Mouse (Mus musculus) lung, postnatal 0 days (tissue): ENCODE results near the gene Prrc2b. TPM values are rescaled to one million over a fixed set of nuclear protein-coding genes. Genes with fewer than 3 reads are reported as not detected.

ENCODE experiments used
- ATAC-seq: fragments of 200-750 bp; cut with Nextera tagmentation; 2 replicates; pipeline ENCODE4 v1.8.0; 2017; ENCODE audit warnings: moderate library complexity
- DNase-seq: peaks from one replicate; pipeline ENCODE4 v3.0.0-alpha.2; 2016; ENCODE audit warnings: low spot score
- H3K27ac ChIP-seq: fragments of 300-500 bp; sonication (generic); 2 replicates; pipeline ENCODE4 v1.5.1; 2014; ENCODE audit warnings: antibody characterized with exemption, mild to moderate bottlenecking, low read length, mixed read lengths
- H3K27me3 ChIP-seq: fragments of 300-500 bp; sonication (generic); replicated peaks from 2 replicates; pipeline ENCODE4 v1.6.1; 2014; ENCODE audit warnings: low read length, mixed read lengths; ENCODE audit not compliant: insufficient read depth
- H3K36me3 ChIP-seq: fragments of 300-500 bp; sonication (generic); 2 replicates; pipeline ENCODE4 v1.6.1; 2014; ENCODE audit warnings: low read length, mixed read lengths; ENCODE audit not compliant: insufficient read depth
- H3K4me1 ChIP-seq: fragments of 300-500 bp; sonication (generic); 2 replicates; pipeline ENCODE4 v1.6.1; 2014; ENCODE audit warnings: antibody characterized with exemption, low read depth, low read length, mixed read lengths; ENCODE audit not compliant: insufficient read depth
- H3K4me2 ChIP-seq: fragments of 300-500 bp; sonication (generic); replicated peaks from 2 replicates; pipeline ENCODE4 v1.6.1; 2014; ENCODE audit warnings: low read depth, mild to moderate bottlenecking, low read length, moderate library complexity, mixed read lengths
- H3K4me3 ChIP-seq: fragments of 300-500 bp; sonication (generic); 2 replicates; pipeline ENCODE4 v1.5.1; 2014; ENCODE audit warnings: low read depth, low read length
- H3K9ac ChIP-seq: fragments of 300-500 bp; sonication (generic); replicated peaks from 2 replicates; pipeline ENCODE4 v1.6.1; 2014; ENCODE audit warnings: low read depth, mild to moderate bottlenecking
- H3K9me3 ChIP-seq: fragments of 300-500 bp; sonication (generic); 2 replicates; pipeline ENCODE4 v1.6.1; 2016; ENCODE audit warnings: low read length, mixed read lengths
- CTCF ChIP-seq: IDR thresholded peaks from 2 replicates; pipeline ENCODE4 v1.5.1; 2016; ENCODE audit warnings: antibody characterized with exemption, mild to moderate bottlenecking
- EP300 ChIP-seq: IDR thresholded peaks from 2 replicates; pipeline ENCODE4 v1.6.1; 2016; ENCODE audit warnings: antibody characterized with exemption, mild to moderate bottlenecking, control low read depth
- WGBS: fragments of 180-500 bp; shearing (Covaris S2); extraction: QIAGEN DNeasy Blood & Tissue Kit; methylation state at CpG from one replicate; pipeline ENCODE4 v1.1.7; 2014; 5-methylcytosine and 5-hydroxymethylcytosine counted together
- polyA plus RNA-seq: library from polyadenylated mRNA; unstranded; fragments of >200 nt; fragmentation: Nextera tagmentation; extraction: Ambion mirVana; gene quantifications from 2 replicates; pipeline ENCODE4 v1.2.1, GENCODE M21; 2015

The Prrc2b gene
- polyA plus RNA-seq, 1 experiment from 2014 or later = 21.2 TPM

GRCm38 (mm10) chr2:32131866-32132566 is 18.9 kb upstream of the Prrc2b start:
- H3K27ac ChIP-seq = no peak overlapping the region
- H3K4me3 ChIP-seq = no peak overlapping the region
- no peak overlapping the region for H3K9ac ChIP-seq
- H3K4me2 ChIP-seq = no peak overlapping the region
- DNase-seq (no peak), ATAC-seq (no peak)
- no peaks in the 10 kb centered on the region for H3K36me3 ChIP-seq
- WGBS = 72% methylated on average over 6 of the region's 6 CpGs
- H3K9me3 ChIP-seq = no peaks in the 10 kb centered on the region
- H3K27me3 ChIP-seq = no peaks in the 10 kb centered on the region
- H3K4me1 ChIP-seq = peaks cover 2% of the 10 kb centered on the region; the same call in 1 of the 2 replicates
- TF ChIP-seq EP300 (no peak), CTCF (no peak)

- 4% methylated on average over 12 of the region's 12 CpGs for WGBS
- TF ChIP-seq EP300 (no peak), CTCF (no peak)
- H3K27ac ChIP-seq = no peak overlapping the region
Measured at GRCm38 (mm10) chr2:32132567-32132992, 18.3 kb upstream of the Prrc2b start.

GRCm38 (mm10) chr2:32134039-32134438 is 16.8 kb upstream of the Prrc2b start:
- peak; percentile 93 for DNase-seq

More at GRCm38 (mm10) chr2:32132567-32132992, 18.3 kb upstream of the Prrc2b start:
- DNase-seq (peak; percentile 83), ATAC-seq (peak; percentile 42)
- peaks cover 2% of the 10 kb centered on the region; the same call in 1 of the 2 replicates for H3K4me1 ChIP-seq
- H3K4me2 ChIP-seq = no peak overlapping the region
- no peaks in the 10 kb centered on the region for H3K27me3 ChIP-seq
- no peaks in the 10 kb centered on the region for H3K36me3 ChIP-seq
- H3K4me3 ChIP-seq = no peak overlapping the region
- no peaks in the 10 kb centered on the region for H3K9me3 ChIP-seq
- no peak overlapping the region for H3K9ac ChIP-seq

GRCm38 (mm10) chr2:32137667-32138266 is 13.1 kb upstream of the Prrc2b start:
- H3K36me3 ChIP-seq = no peaks in the 10 kb centered on the region
- peak overlapping the region; percentile 75 for H3K9ac ChIP-seq
- H3K4me3 ChIP-seq = peak overlapping the region; percentile 55
- ATAC-seq (peak; percentile 97), DNase-seq (peak; percentile 99)
- peak overlapping the region; percentile 91 for H3K27ac ChIP-seq
- H3K4me2 ChIP-seq = peak overlapping the region; percentile 60
- H3K9me3 ChIP-seq = no peaks in the 10 kb centered on the region
- under 1% methylated on average over 40 of the region's 40 CpGs for WGBS
- TF ChIP-seq EP300 (peak; percentile 77), CTCF (no peak)
- no peaks in the 10 kb centered on the region for H3K4me1 ChIP-seq
- H3K27me3 ChIP-seq = no peaks in the 10 kb centered on the region

More at GRCm38 (mm10) chr2:32134039-32134438, 16.8 kb upstream of the Prrc2b start:
- Histone ChIP-seq H3K4me1 (peaks cover 2% of the 10 kb centered on the region; the same call in 1 of the 2 replicates), H3K9ac (no peak overlapping the region), H3K36me3 (no peaks in the 10 kb centered on the region), H3K27ac (no peak overlapping the region), H3K4me3 (no peak overlapping the region), H3K4me2 (no peak overlapping the region), H3K27me3 (no peaks in the 10 kb centered on the region), H3K9me3 (no peaks in the 10 kb centered on the region)
- ATAC-seq = 0 out of 2 replicates have a peak, but pooled peaks have one; percentile 1
- 0% methylated on average over 2 of the region's 2 CpGs for WGBS
- TF ChIP-seq EP300 (no peak), CTCF (peak; percentile 94)

- H3K27me3 ChIP-seq = no peaks in the 10 kb centered on the region
- H3K27ac ChIP-seq = no peak overlapping the region
- TF ChIP-seq CTCF = no peak
- no peak overlapping the region for H3K9ac ChIP-seq
- 76% methylated on average over 5 of the region's 5 CpGs for WGBS
- H3K4me3 ChIP-seq = no peak overlapping the region
- no peak for DNase-seq
- no peaks in the 10 kb centered on the region for H3K4me1 ChIP-seq
- ATAC-seq = no peak
- H3K36me3 ChIP-seq = no peaks in the 10 kb centered on the region
- H3K9me3 ChIP-seq = no peaks in the 10 kb centered on the region
- H3K4me2 ChIP-seq = no peak overlapping the region
Measured at GRCm38 (mm10) chr2:32139377-32139776, 11.5 kb upstream of the Prrc2b start.

- no peak for TF ChIP-seq CTCF
- no peak for TF ChIP-seq EP300
- DNase-seq (no peak), ATAC-seq (no peak)
- no peak overlapping the region for H3K4me2 ChIP-seq
- H3K9ac ChIP-seq = no peak overlapping the region
- no peaks in the 10 kb centered on the region for H3K9me3 ChIP-seq
- 37% methylated on average over 4 of the region's 4 CpGs for WGBS
- no peak overlapping the region for H3K4me3 ChIP-seq
- H3K36me3 ChIP-seq = no peaks in the 10 kb centered on the region
- H3K27ac ChIP-seq = no peak overlapping the region
- no peaks in the 10 kb centered on the region for H3K27me3 ChIP-seq
- no peaks in the 10 kb centered on the region for H3K4me1 ChIP-seq
Measured at GRCm38 (mm10) chr2:32140498-32140934, 10.4 kb upstream of the Prrc2b start.
